In genomic region chr12:75528857-75529808, GRCm38 (mm10) we compare ENCODE assay signal across 1 mouse cellular context.
TF ChIP-seq lines count a peak whose summit lies in the region.

No protein-coding gene starts in this region.

TF ChIP-seq in CH12.LX, 34 proteins besides CTCF, POLR2A, EP300 and RAD21 (continued from another document):
- TF ChIP-seq GABPA (IDR thresholded peaks at IDR 0.05; ENCODE audit: insufficient replicate concordance, low read depth, low read length) (no peak), BHLHE40 (IDR thresholded peaks at IDR 0.05; ENCODE audit: low read depth, low read length) (peak; percentile 68; the same call in 1 of the 2 replicates), ETS1 (conservative IDR thresholded peaks at IDR 0.05; ENCODE audit: low read depth, low read length) (peak; percentile 95), HCFC1 (IDR thresholded peaks at IDR 0.05; ENCODE audit: low read depth, low read length) (peak; percentile 25; the same call in 1 of the 2 replicates), SMC3 (IDR thresholded peaks at IDR 0.05; ENCODE audit: low read depth, low read length) (no peak), TCF12 (IDR thresholded peaks at IDR 0.05; ENCODE audit: low read depth, low read length) (peak; percentile 67), USF1 (IDR thresholded peaks at IDR 0.05; ENCODE audit: low read depth, low read length) (no peak), ELF1 (IDR thresholded peaks at IDR 0.05; ENCODE audit: low read depth, low read length) (peak; percentile 84), RCOR1 (conservative IDR thresholded peaks at IDR 0.05; ENCODE audit: low read depth, low read length) (peak; percentile 89)
TF ChIP-seq in CH12.LX: peak in this region for 20.
